Mouse (Mus musculus) ES-E14 (cell line): ENCODE data around the gene Nsd1. TPM values are rescaled to one million over a fixed set of nuclear protein-coding genes. Genes with fewer than 3 reads are reported as not detected.

Experiments
- DNase-seq: peaks from one replicate; pipeline ENCODE4 v3.0.0-alpha.2; 2013; ENCODE audit warnings: low read depth, low spot score
- H3K27ac ChIP-seq: 2 replicates; pipeline ENCODE4 v1.5.1; 2012; ENCODE audit warnings: low read depth, mild to moderate bottlenecking, low read length, moderate library complexity, mixed read lengths; ENCODE audit not compliant: poor library complexity, insufficient read depth, severe bottlenecking
- H3K36me3 ChIP-seq: 2 replicates; pipeline ENCODE4 v1.6.1; 2012; ENCODE audit warnings: mild to moderate bottlenecking, low read length, moderate library complexity, mixed read lengths; ENCODE audit not compliant: control insufficient read depth, poor library complexity, insufficient read depth, severe bottlenecking
- H3K4me1 ChIP-seq, 2 experiments: fragments of 150-350 bp in 1 of 2; sonication (generic) in 1 of 2; 2 replicates each; pipeline ENCODE4 v1.6.1; 2012; ENCODE audit warnings: low read length in 2 of 2, mild to moderate bottlenecking in 1 of 2, mixed read lengths in 1 of 2; ENCODE audit not compliant: control insufficient read depth in 2 of 2, insufficient read depth in 2 of 2, poor library complexity in 1 of 2
- H3K4me3 ChIP-seq, 2 experiments: fragments of 150-350 bp in 1 of 2; sonication (generic) in 1 of 2; 2 replicates each; pipeline ENCODE4 v1.5.1; 2012; ENCODE audit warnings: low read length in 2 of 2, low read depth in 1 of 2, mild to moderate bottlenecking in 1 of 2, mixed read lengths in 1 of 2; ENCODE audit not compliant: insufficient read depth in 1 of 2, poor library complexity in 1 of 2, severe bottlenecking in 1 of 2
- H3K9ac ChIP-seq: 2 replicates; pipeline ENCODE4 v1.6.1; 2012; ENCODE audit warnings: low read depth, mild to moderate bottlenecking, low read length, mixed read lengths; ENCODE audit not compliant: poor library complexity, insufficient read depth, severe bottlenecking
- H3K9me3 ChIP-seq: fragments of 150-350 bp; sonication (generic); 2 replicates; pipeline ENCODE4 v1.6.1; 2012; ENCODE audit warnings: low read depth, mild to moderate bottlenecking, low read length; ENCODE audit not compliant: control insufficient read depth, insufficient read depth
- CHD2 ChIP-seq: IDR thresholded peaks from 2 replicates; pipeline ENCODE4 v1.6.1; 2014; ENCODE audit warnings: mild to moderate bottlenecking, low read depth, low read length, inconsistent platforms
- HCFC1 ChIP-seq: IDR thresholded peaks from 2 replicates; pipeline ENCODE4 v1.6.1; 2012; ENCODE audit warnings: low read length, inconsistent platforms, borderline replicate concordance; ENCODE audit not compliant: insufficient read depth
- MAFK ChIP-seq: IDR thresholded peaks from 2 replicates; pipeline ENCODE4 v1.6.1; 2014; ENCODE audit warnings: mild to moderate bottlenecking, low read depth, low read length, inconsistent platforms; ENCODE audit not compliant: insufficient read depth
- ZC3H11A ChIP-seq: IDR thresholded peaks from 2 replicates; pipeline ENCODE4 v1.6.1; 2012; ENCODE audit warnings: low read depth, mild to moderate bottlenecking, inconsistent platforms, low read length, borderline replicate concordance
- ZNF384 ChIP-seq: IDR thresholded peaks from 2 replicates; pipeline ENCODE4 v1.6.1; 2012; ENCODE audit warnings: low read depth, low read length, inconsistent platforms
- in situ Hi-C, 2 experiments: fragments of 600-800 bp; cut with MboI; formaldehyde crosslinking; loops; one replicate each; pipeline ENCODE4 v1.15.1; 2025; ENCODE audit warnings: low sequenced_read_pairs in 2 of 2, inconsistent platforms in 1 of 2; ENCODE audit not compliant: unreplicated experiment in 2 of 2
- total RNA-seq: library from RNA; depleted of rRNA; stranded (reverse); fragments of 300-350 nt; gene quantifications from 2 replicates; pipeline ENCODE4 v1.2.3, GENCODE M21; 2012

The Nsd1 gene
- total RNA-seq, 1 experiment: 135 TPM

DNA sequence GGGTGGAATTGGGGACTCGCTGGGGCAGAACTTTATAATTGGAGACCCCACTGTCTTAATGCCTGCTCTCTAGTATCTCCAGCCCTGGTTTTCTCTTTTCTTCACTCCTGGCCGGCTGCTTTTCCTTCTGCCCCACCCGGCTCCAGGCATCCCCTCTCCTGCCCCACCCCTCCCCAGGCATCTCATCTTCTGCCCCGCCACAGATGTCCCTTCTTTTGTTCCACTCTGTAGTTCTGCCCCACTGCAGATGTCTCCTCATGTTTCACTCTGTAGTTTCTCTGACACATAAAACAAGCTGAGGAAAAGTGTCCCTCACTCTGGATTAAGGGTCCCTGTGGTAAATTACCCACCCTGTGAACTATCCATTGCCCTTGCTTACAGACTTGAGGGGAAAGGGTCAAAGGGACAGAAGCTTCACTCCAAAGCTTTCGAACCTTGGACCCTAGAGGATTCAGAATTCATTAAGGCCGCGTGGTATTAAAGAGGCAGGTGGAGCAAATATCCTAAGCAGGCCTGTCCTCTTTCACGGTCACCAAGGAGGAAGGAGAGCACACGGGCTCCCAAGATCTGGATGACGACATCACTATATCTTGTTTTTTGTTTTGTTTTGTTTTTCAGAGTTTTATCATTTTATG lies 127.9 kb downstream of the Nsd1 start:
- no peak for DNase-seq
- H3K9ac ChIP-seq: peak overlapping the region; percentile 61; the same call in 1 of the 2 replicates
- H3K9me3 ChIP-seq: no peaks in the 10 kb centered on the region
- in situ Hi-C loops: no loop called here
- H3K4me1 ChIP-seq: peaks cover 9 to 29% of the 10 kb centered on the region in 2 experiments
- peak overlapping the region; percentile 7 to 45 for H3K4me3 ChIP-seq
- no peaks in the 10 kb centered on the region for H3K36me3 ChIP-seq
- no peak for TF ChIP-seq MAFK
- no peak for TF ChIP-seq HCFC1
- no peak for TF ChIP-seq CHD2
- no peak for TF ChIP-seq ZC3H11A
- no peak for TF ChIP-seq ZNF384
- H3K27ac ChIP-seq: peak overlapping the region; percentile 81

DNA sequence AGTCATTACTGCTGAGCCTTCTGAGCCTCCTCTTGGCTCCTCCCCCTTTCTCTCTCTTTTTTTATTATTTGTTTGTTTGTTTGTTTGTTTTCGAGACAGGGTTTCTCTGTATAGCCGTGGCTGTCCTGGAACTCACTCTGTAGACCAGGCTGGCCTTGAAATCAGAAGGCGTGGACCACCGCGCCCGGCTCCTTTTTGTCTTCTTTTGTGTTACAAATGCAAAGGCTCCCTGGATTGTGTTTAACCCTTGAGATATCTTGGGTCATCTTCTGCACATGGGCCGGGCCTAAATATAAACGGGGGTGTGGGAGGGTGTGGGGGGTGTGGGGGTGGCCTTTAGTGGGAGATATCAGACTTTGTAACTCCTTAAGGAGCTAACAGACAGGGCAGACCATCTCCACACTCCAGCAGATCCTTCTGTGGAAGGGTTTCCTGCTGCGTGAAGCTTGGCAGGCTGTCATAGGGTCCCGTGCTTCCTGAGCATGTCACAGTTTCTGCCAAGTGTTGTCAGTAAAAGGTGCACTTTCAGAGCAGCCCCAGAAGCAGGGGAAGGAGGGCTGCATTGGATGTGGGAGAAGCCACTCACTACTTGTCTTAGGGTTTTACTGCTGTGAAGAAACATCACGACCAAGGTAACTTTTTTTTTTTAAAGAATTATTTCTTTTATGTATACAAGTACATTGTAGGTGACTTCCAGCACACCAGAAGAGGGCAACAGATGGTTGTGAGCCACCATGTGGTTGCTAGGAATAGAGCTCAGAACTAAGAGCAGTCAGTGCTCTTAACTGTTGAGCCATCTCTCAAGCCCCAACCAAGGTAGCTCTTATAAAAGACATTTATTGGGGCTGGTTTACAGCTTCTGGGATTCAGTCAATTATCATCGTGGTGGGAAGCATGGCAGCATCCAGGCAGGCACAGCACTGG lies 128.8 kb downstream of the Nsd1 start:
- Histone ChIP-seq H3K9me3 (no peaks in the 10 kb centered on the region), H3K9ac (peak overlapping the region; percentile 61; the same call in 1 of the 2 replicates), H3K4me1 (peaks cover 9 to 32% of the 10 kb centered on the region in 2 experiments), H3K36me3 (no peaks in the 10 kb centered on the region), H3K4me3 (peak overlapping the region; percentile 7 to 45), H3K27ac (peak overlapping the region; percentile 81)
- in situ Hi-C loops: no loop called here
- no peak for DNase-seq
- TF ChIP-seq CHD2: no peak
- no peak for TF ChIP-seq ZC3H11A
- TF ChIP-seq ZNF384: no peak
- TF ChIP-seq MAFK: no peak
- no peak for TF ChIP-seq HCFC1

DNA sequence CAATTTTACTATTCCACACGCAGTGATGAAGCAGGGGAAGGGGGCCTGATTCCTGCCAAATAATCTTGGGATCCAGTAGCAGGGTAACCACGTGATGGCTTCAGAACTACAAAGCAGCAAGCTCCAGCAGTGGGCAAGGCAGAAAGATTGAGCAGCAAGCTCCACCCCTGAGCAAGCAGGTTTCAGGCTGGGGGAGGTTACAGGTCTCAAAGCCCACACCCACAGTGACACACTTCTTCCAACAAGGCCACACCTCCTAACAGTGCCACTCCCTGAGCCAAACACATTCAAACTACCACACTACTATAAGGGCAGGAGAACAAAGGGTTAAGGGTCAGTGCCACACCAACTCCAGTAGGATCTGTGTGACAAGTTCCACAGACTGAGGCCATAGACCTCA lies 129.7 kb downstream of the Nsd1 start:
- peak overlapping the region; percentile 17; the same call in 1 of the 2 replicates for H3K9ac ChIP-seq
- peaks cover 4% of the 10 kb centered on the region for H3K36me3 ChIP-seq
- in situ Hi-C loops: no loop called here
- TF ChIP-seq ZNF384: no peak
- H3K9me3 ChIP-seq: no peaks in the 10 kb centered on the region
- H3K4me3 ChIP-seq: peak overlapping the region; percentile 7 to 40
- H3K4me1 ChIP-seq: peaks cover 9 to 30% of the 10 kb centered on the region in 2 experiments
- DNase-seq: no peak
- peak overlapping the region; percentile 81; the same call in 1 of the 2 replicates for H3K27ac ChIP-seq

DNA sequence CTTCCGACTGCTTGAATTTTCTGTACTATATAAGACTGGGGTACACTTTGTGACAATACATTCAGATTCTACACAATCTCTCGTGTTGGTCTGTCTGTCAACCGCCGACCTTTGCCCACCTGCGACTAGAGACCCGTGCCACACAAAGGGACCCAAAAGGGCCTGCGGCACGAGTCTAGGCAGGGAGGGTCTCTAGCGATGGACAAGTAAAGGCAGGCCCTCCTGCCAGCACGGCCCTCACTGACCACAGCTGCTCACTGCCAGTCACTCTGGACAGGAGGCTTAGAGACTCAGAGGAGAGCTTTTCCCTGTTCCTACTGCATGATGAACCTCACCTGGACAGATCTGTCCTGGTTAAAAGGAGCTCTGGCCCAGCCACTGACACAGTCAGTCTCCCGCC lies 132.9 kb downstream of the Nsd1 start:
- TF ChIP-seq MAFK (no peak), HCFC1 (no peak), CHD2 (no peak), ZNF384 (no peak), ZC3H11A (no peak)
- H3K4me3 ChIP-seq: no peak overlapping the region
- no peak overlapping the region for H3K27ac ChIP-seq
- peaks cover 32% of the 10 kb centered on the region for H3K36me3 ChIP-seq
- peaks cover 5 to 19% of the 10 kb centered on the region in 2 experiments for H3K4me1 ChIP-seq
- in situ Hi-C loops: no loop called here
- 0 out of 2 replicates have a peak overlapping the region, but pooled peaks have one; percentile 3 for H3K9ac ChIP-seq
- DNase-seq: no peak
- no peaks in the 10 kb centered on the region for H3K9me3 ChIP-seq
